Mouse (Mus musculus) adrenal gland, postnatal 36 days (tissue): ENCODE data around the gene Dppa3. TPM values are rescaled to one million over a fixed set of nuclear protein-coding genes. Genes with fewer than 3 reads are reported as not detected.
"Not testable (repeated sequence)": the region's sequence is repeated elsewhere in the genome, so short reads cannot be mapped to it uniquely, and the experiment has no call there.

Experiments
- DNase-seq, 2 experiments: peaks; one replicate each; pipeline ENCODE4 v3.0.0; 2021; ENCODE audit warnings: mixed read lengths in 1 of 2
- total RNA-seq, 2 experiments: library from RNA; stranded (reverse); gene quantifications; 2 replicates each; pipeline ENCODE4 v1.2.3; 2021

Dppa3 gene
- total RNA-seq, 2 experiments from 2014 or later = not detected

- DNase-seq = no peak
These were observed 16.4 kb upstream of the Dppa3 start, which contains the start of gene Gdf3 for GRCm38 (mm10) chr6:122609771-122610170. Gdf3 (minus strand) TSS chr6:122610087.

GRCm38 (mm10) chr6:122612426-122612825, 13.8 kb upstream of the Dppa3 start:
- DNase-seq = no peak

GRCm38 (mm10) chr6:122614047-122614446, 12.2 kb upstream of the Dppa3 start:
- DNase-seq = peak in 1 of 2 experiments; percentile 27

- no peak for DNase-seq
These were observed 10.2 kb upstream of the Dppa3 start for GRCm38 (mm10) chr6:122616022-122616421.

- DNase-seq = no peak
These were observed 5.1 kb upstream of the Dppa3 start for GRCm38 (mm10) chr6:122621066-122621465.

GRCm38 (mm10) chr6:122624480-122624879, 1.7 kb upstream of the Dppa3 start:
- no peak for DNase-seq

- DNase-seq = no peak
These were observed 1.1 kb upstream of the Dppa3 start for GRCm38 (mm10) chr6:122625156-122625555.

- DNase-seq = peak in 1 of 2 experiments; percentile 29
These were observed 1.4 kb downstream of the Dppa3 start for GRCm38 (mm10) chr6:122627469-122628108.

GRCm38 (mm10) chr6:122633411-122633810, 7.2 kb downstream of the Dppa3 start:
- DNase-seq = peak in 1 of 2 experiments; percentile 43

- peak; percentile 10 to 27 for DNase-seq
These were observed 9.1 kb downstream of the Dppa3 start for GRCm38 (mm10) chr6:122635315-122635714.

GRCm38 (mm10) chr6:122636666-122637065, 10.5 kb downstream of the Dppa3 start:
- DNase-seq = no peak

- DNase-seq = not testable (repeated sequence)
These were observed 11.4 kb downstream of the Dppa3 start for GRCm38 (mm10) chr6:122637566-122637965.

- DNase-seq = not testable (repeated sequence)
These were observed 18.0 kb downstream of the Dppa3 start for GRCm38 (mm10) chr6:122644196-122644595.

- no peak for DNase-seq
These were observed 23.7 kb downstream of the Dppa3 start for GRCm38 (mm10) chr6:122649903-122650302.

GRCm38 (mm10) chr6:122650398-122650980, 24.3 kb downstream of the Dppa3 start:
- peak in 1 of 2 experiments; percentile 13 for DNase-seq

- peak in 1 of 2 experiments; percentile 7 for DNase-seq
These were observed 28.1 kb downstream of the Dppa3 start for GRCm38 (mm10) chr6:122654301-122654700.

GRCm38 (mm10) chr6:122657630-122658029, 31.4 kb downstream of the Dppa3 start:
- DNase-seq = no peak

- DNase-seq = peak; percentile 19 to 39
These were observed 33.4 kb downstream of the Dppa3 start for GRCm38 (mm10) chr6:122659567-122659966.

GRCm38 (mm10) chr6:122660601-122661379, 34.6 kb downstream of the Dppa3 start:
- DNase-seq = peak; percentile 13 to 39

- peak; percentile 42 to 64 for DNase-seq
These were observed 36.5 kb downstream of the Dppa3 start for GRCm38 (mm10) chr6:122662551-122663264.

- DNase-seq = no peak
These were observed 37.5 kb downstream of the Dppa3 start for GRCm38 (mm10) chr6:122663596-122664206.

GRCm38 (mm10) chr6:122665866-122666265, 39.7 kb downstream of the Dppa3 start:
- peak in 1 of 2 experiments; percentile 10 for DNase-seq
